Mouse (Mus musculus) T-cell, adult 2 months (primary cell): Measurements from ENCODE around the gene Itgam.
"Not testable (repeated sequence)": the region's sequence is repeated elsewhere in the genome, so short reads cannot be mapped to it uniquely, and the experiment has no call there.

Experiments used
- DNase-seq: peaks from one replicate; pipeline ENCODE4 v3.0.0; 2022; ENCODE audit warnings: low spot score

The Itgam gene

GRCm38 (mm10) chr7:128128741-128129720 lies 66.6 kb downstream of the Itgam start, which contains the start of gene Itgax:
TSS of gene Itgax (plus strand) at chr7:128129547.
- DNase-seq: no peak

- no peak for DNase-seq
Measured at GRCm38 (mm10) chr7:128132148-128132547, 69.7 kb downstream of the Itgam start.

GRCm38 (mm10) chr7:128133596-128133995 lies 71.2 kb downstream of the Itgam start:
- peak; percentile 16 for DNase-seq

- DNase-seq: no peak
Measured at GRCm38 (mm10) chr7:128136927-128137326, 74.5 kb downstream of the Itgam start.

GRCm38 (mm10) chr7:128139611-128140010 lies 77.2 kb downstream of the Itgam start:
- DNase-seq: no peak

- DNase-seq: no peak
Measured at GRCm38 (mm10) chr7:128150970-128151369, 88.5 kb downstream of the Itgam start.

- no peak for DNase-seq
Measured at GRCm38 (mm10) chr7:128154076-128154475, 91.6 kb downstream of the Itgam start, which contains the start of gene Itgad. TSS of gene Itgad (plus strand) at chr7:128154376.

- DNase-seq: no peak
Measured at GRCm38 (mm10) chr7:128154924-128155323, 92.5 kb downstream of the Itgam start.

- not testable (repeated sequence) for DNase-seq
Measured at GRCm38 (mm10) chr7:128158688-128159354, 96.4 kb downstream of the Itgam start.

- DNase-seq: no peak
Measured at GRCm38 (mm10) chr7:128164001-128164400, 101.6 kb downstream of the Itgam start.

- DNase-seq: no peak
Measured at GRCm38 (mm10) chr7:128166391-128166790, 104.0 kb downstream of the Itgam start.
